Mouse (Mus musculus): ENCODE results near the gene Ces3a.
"Not testable (repeated sequence)": the region's sequence is repeated elsewhere in the genome, so short reads cannot be mapped to it uniquely, and the experiment has no call there.

The Ces3a gene

DNA sequence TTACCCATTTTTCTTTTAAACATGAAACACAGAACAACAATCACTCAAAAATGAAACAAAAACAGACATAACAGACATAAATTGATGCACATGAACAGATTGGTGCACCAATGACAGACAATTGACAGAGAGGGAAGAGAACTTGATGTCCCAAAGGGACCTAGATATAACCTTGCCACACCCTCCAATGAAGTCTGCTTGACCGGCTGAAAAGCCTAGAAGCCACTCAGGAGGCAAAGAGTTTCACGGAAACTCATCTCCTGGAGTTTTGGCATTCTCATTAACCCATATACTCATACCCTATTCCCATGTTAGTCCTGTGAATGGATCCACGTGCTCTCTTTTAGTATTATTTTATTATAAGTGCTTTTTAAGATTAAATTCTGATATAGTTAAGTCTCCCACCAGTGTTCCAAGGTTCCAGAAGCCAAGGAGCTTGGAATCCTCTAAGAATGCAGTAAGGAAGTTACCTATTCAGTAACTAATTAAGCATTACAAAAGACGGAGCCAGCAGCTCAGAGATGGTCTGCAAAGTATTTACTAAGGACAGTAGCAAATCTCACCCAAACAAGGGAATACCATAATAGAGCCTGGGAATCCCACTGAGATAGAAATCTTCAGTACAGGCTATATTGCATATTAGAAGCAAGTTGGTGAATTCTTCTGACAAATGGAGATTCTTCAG is 53.8 kb downstream of the Ces3a start:
- DNase-seq = not testable (repeated sequence)

DNA sequence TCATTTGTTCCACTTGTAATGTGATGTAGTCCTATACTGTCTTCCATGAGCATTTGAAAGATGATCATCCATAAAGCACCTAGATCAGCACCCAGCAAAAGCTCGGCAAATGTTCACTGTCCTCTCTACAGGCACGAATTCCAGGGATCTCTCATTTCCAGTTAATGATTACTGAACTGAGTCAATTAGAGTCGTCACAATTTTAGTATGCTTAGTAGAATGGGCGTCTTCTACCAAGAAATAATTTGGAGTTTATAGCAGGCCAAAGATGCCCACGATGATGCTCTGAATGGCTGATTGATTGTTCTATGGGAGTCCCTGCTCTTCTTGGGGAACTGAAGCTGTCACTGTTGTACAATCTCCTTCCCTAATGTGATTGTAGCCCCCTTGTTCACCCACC is 55.3 kb downstream of the Ces3a start:
- not testable (repeated sequence) for DNase-seq

DNA sequence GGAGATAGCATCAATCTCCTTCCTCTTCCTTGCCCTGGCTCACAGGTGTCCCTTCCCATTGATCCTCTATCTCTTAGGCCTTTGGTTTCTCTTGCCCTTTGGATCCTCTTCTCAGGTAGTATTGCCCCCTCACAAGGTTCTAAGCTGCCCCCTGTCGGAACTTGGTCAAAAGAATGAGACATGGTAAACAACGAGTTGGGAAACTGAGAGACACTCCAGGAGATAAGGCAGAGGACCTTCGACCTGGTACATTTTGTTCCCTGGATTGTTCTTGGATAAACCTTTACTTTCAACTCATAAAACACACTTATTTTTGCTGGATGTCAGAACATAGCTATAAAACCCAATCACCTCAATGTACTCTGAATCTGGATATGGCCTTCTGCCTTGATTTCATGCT is 55.8 kb downstream of the Ces3a start:
- no peak for DNase-seq

Measured in cerebellum, adult 8-10 months (tissue).